Mouse (Mus musculus) left cerebral cortex, postnatal 36 days (tissue): ENCODE measurements at regions not wholly inside any gene's neighbourhood (a gene's known extent, or its start where the extent isn't known, plus 50 kb on each side); places are given as distances from the start of the nearest gene placed in this dataset.
"Not testable (repeated sequence)": the region's sequence is repeated elsewhere in the genome, so short reads cannot be mapped to it uniquely, and the experiment has no call there.

Source experiments
- DNase-seq, 2 experiments: peaks; one replicate each; pipeline ENCODE4 v3.0.0; 2021 to 2022; ENCODE audit warnings: low spot score in 2 of 2, mixed read lengths in 1 of 2
- intact Hi-C: fragments of 180-260 bp; cut with DNase I; formaldehyde crosslinking; loops from one replicate; pipeline ENCODE4 v1.15.1; 2025

GRCm38 (mm10) chr14:53681320-53681719 lies 572.6 kb downstream of the Dad1 start:
- DNase-seq, intact Hi-C loops: not testable (repeated sequence)

- DNase-seq = peak in 1 of 2 experiments; percentile 4
- intact Hi-C loops = not testable (repeated sequence)
These were observed 588.2 kb downstream of the Dad1 start for GRCm38 (mm10) chr14:53665681-53666080.

GRCm38 (mm10) chr14:53662700-53663355 lies 591.1 kb downstream of the Dad1 start:
- DNase-seq, intact Hi-C loops: not testable (repeated sequence)

GRCm38 (mm10) chr14:53654669-53655068 lies 599.2 kb downstream of the Dad1 start:
- DNase-seq, intact Hi-C loops: not testable (repeated sequence)

- DNase-seq, intact Hi-C loops: not testable (repeated sequence)
These were observed 602.8 kb downstream of the Dad1 start for GRCm38 (mm10) chr14:53651061-53651460.

- DNase-seq, intact Hi-C loops: not testable (repeated sequence)
These were observed 604.7 kb downstream of the Dad1 start for GRCm38 (mm10) chr14:53649189-53649588.

GRCm38 (mm10) chr14:53640441-53640840 lies 613.5 kb downstream of the Dad1 start:
- intact Hi-C loops, DNase-seq: not testable (repeated sequence)

- DNase-seq, intact Hi-C loops: not testable (repeated sequence)
These were observed 616.2 kb downstream of the Dad1 start for GRCm38 (mm10) chr14:53637664-53638063.

- DNase-seq, intact Hi-C loops: not testable (repeated sequence)
These were observed 618.7 kb downstream of the Dad1 start for GRCm38 (mm10) chr14:53635206-53635605.

GRCm38 (mm10) chr14:53634320-53634979 lies 619.5 kb downstream of the Dad1 start:
- DNase-seq, intact Hi-C loops: not testable (repeated sequence)

- intact Hi-C loops = not testable (repeated sequence)
These were observed 620.2 kb downstream of the Dad1 start for GRCm38 (mm10) chr14:53633743-53634142.

GRCm38 (mm10) chr14:53621376-53621775 lies 632.5 kb downstream of the Dad1 start:
- DNase-seq, intact Hi-C loops: not testable (repeated sequence)

More at GRCm38 (mm10) chr14:53633743-53634142, 620.2 kb downstream of the Dad1 start:
- not testable (repeated sequence) for DNase-seq

GRCm38 (mm10) chr14:53616061-53616460 lies 637.8 kb downstream of the Dad1 start:
- intact Hi-C loops, DNase-seq: not testable (repeated sequence)

- no peak for DNase-seq
- intact Hi-C loops = no loop called here
These were observed 639.6 kb downstream of the Dad1 start for GRCm38 (mm10) chr14:53614341-53614740.

GRCm38 (mm10) chr14:53599299-53599698 lies 654.6 kb downstream of the Dad1 start:
- intact Hi-C loops, DNase-seq: not testable (repeated sequence)

GRCm38 (mm10) chr14:53597287-53597686 lies 656.6 kb downstream of the Dad1 start:
- intact Hi-C loops, DNase-seq: not testable (repeated sequence)

GRCm38 (mm10) chr14:53590601-53591000 lies 663.3 kb downstream of the Dad1 start:
- DNase-seq, intact Hi-C loops: not testable (repeated sequence)

GRCm38 (mm10) chr14:53582528-53582927 lies 671.4 kb downstream of the Dad1 start:
- intact Hi-C loops, DNase-seq: not testable (repeated sequence)

- intact Hi-C loops, DNase-seq: not testable (repeated sequence)
These were observed 672.2 kb downstream of the Dad1 start for GRCm38 (mm10) chr14:53581734-53582133.

GRCm38 (mm10) chr14:53576927-53577326 lies 677.0 kb downstream of the Dad1 start:
- DNase-seq, intact Hi-C loops: not testable (repeated sequence)

GRCm38 (mm10) chr14:53572701-53573100 lies 681.2 kb downstream of the Dad1 start:
- intact Hi-C loops = not testable (repeated sequence)

More at GRCm38 (mm10) chr14:53572701-53573100, 681.2 kb downstream of the Dad1 start:
- not testable (repeated sequence) for DNase-seq
